Mouse (Mus musculus): ENCODE results near the gene Slc2a1.

Gene Slc2a1

DNA sequence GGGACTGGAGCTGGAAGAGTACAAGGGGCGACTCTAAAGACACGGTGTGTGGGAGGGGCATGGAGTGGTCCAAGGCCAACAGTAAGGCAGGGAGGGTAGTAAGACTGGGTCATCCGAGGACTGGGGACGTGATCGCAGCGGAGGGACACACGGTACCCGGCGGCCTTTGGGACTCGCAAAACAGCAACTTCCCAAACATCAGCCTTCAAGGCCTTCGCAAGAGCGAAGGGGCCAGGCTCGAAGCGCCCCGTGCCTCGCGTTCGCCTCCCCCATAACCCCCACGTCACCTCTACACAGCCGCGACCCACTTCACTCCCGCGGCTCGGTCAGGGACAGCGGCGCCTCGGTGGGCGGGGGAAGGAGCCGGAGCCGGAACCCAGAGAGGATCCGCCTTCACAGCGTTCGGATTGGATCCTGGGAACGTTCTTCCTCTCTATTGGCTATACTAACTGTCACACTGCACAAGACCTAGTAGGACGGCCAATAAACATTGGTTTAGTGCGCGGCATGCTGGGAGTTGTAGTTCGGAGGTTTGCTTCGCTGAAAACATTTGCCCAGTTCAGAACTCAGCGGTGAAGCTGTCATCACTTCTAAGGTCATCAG lies 65.4 kb downstream of the Slc2a1 start, which contains the start of gene Zfp691:
Zfp691 (minus strand) TSS at position 345 of the 603 bp plus-strand sequence.
- peak; percentile 76 for DNase-seq (ENCODE audit: extremely low read depth, low read depth, low spot score)

GRCm38 (mm10) chr4:119177702-119178101 lies 69.2 kb downstream of the Slc2a1 start:
- no peak for DNase-seq (ENCODE audit: extremely low read depth, low read depth, low spot score)

- no peak for DNase-seq (ENCODE audit: extremely low read depth, low read depth, low spot score)
Measured at GRCm38 (mm10) chr4:119178331-119178730, 69.8 kb downstream of the Slc2a1 start.

DNA sequence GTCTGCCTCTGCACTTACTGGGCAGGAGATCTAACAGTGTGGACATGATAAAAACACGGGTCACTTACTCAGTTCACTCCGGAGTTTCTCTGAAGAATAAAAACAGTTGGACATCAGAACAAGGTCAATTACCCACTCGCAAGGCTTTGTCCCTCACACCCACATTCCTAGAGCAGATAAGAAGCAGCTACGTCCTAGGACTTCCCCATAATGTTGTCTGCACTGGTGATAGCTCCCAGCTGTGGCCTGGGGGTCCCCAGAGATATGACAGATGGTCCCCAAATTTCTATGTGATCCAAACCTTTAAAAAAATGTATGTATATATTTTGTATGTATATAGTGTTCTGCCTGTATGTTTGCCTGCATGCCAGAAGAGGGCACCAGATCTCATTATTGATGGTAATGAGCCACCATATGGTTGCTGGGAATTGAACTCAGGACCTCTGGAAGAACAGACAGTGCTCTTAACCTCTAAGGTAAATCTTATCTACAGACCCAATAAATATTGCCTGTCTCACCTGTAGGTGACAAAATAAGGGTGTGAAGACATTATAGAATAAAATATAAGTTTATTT lies 71.7 kb downstream of the Slc2a1 start:
- DNase-seq (ENCODE audit: extremely low read depth, low read depth, low spot score) = no peak

DNA sequence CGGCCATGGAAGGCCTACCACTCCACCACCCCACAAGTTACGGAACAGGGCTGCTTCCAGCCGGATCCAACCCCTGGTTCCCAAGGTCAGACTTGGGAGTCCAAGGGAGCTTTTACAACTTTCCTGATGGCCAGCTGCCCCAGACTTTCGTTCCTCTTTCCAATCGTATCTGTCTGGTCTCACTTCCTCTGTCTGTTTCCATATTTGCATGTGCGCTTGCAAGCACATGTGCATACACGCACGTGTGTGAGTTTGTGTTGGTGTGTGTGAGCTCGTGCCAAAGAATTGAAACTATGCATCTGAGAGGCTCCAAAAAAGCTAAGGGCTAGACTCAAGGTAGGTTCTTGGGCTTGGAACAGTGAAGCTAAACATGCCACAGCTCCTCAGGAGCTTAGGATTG lies 72.9 kb downstream of the Slc2a1 start:
- no peak for DNase-seq (ENCODE audit: extremely low read depth, low read depth, low spot score)

GRCm38 (mm10) chr4:119183525-119183924 lies 75.0 kb downstream of the Slc2a1 start:
- DNase-seq (ENCODE audit: extremely low read depth, low read depth, low spot score) = no peak

DNA sequence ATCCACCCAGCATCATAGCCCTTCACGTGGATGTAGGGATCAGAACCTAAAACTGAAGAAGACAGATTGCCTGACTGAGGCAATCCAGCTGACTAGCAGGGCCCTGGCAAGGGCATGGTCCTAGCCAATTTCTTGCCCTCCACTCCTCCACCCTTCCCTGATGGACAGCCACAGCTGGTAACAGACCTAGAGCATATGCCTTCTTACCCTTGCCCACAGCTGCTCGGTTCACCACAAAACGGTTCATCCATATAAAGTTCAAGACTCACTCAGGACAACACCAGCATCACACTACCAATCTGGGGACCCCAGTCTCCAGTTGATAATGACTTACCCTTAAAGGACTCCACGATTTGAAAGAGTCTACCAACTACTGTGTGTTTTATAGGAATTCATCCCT lies 77.3 kb downstream of the Slc2a1 start:
- DNase-seq (ENCODE audit: extremely low read depth, low read depth, low spot score) = no peak

Measured in fat pad, adult 2 months (tissue).